Mouse (Mus musculus) spleen, embryonic (tissue): ENCODE results near the gene Cdkn1b.

Experiments used
- CTCF ChIA-PET: fragments of 350-600 bp; sonication (Branson Sonifier 250); formaldehyde crosslinking; loops from one replicate; lab custom pipeline; 2022; lab: Charles Lee

The Cdkn1b gene

DNA sequence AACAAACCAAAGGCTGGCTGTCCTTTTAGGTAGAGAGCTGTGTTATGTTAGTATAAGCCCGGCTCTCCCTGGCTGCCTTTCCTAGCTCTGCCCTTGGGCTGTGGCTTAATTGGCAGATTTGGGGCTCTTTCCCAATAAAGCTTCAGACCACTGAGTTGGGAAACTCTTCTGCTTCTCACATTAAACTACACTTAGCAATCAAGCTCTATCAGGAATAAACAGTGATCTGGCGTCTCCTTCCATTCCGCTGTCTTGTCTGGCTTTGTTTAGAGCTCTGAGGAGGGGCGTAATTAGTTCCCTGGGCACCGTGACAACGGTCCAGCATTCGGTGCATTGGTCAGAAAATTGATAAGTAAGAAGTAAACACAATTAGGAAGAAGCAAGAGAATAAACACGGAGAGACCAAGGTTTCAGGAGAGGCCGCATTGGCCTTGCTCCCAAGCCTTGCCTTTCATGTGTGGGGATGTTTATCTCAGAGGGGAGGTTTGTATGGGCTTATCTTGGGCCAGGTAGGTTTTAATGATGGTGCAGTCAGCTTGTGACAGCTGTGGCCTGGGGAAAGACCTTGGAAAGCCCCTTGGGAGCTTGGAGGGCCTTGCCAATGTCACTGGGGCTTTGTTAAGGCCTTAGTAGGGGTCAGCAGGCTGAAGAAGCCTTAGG is 41.8 kb downstream of the Cdkn1b start:
- CTCF ChIA-PET = no interaction called here

DNA sequence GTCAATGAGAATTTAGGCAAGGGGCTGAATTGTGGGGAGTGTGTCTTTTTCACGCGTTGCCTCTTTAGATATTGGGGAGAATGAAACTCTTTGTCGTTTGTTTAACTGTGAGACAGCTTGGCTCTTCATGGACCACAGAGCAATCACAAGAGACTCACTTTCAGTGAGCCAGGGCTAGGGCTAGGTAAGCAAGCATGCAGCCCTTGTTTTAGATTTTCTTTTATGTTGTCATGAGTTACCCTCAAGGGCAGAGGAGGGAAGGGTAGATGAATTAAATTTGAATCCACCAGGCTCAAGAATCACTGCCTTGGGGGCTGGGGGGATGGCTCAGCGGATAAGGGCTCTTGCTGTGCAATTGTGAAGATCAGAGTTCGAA is 42.3 kb downstream of the Cdkn1b start:
- CTCF ChIA-PET = no interaction called here

DNA sequence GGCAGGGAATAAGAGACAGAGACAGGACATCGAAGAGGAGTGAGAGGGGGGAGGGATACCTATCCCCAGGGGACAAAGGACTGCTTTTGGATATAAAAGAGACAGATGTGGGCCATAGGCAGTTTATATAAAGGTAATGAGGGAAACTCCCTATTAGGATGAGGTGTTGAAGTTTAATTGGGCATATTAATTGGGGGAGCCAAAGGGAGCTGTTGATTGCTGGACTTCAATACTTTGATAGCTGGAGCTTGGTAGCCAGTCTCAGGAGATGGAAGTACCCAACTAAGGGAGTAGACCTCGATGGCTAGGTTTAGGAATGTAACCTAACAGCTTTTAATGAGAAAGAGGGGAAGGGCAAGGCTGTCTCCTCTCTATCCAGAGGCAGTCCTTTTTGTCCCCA is 43.7 kb downstream of the Cdkn1b start:
- CTCF ChIA-PET = no interaction called here

DNA sequence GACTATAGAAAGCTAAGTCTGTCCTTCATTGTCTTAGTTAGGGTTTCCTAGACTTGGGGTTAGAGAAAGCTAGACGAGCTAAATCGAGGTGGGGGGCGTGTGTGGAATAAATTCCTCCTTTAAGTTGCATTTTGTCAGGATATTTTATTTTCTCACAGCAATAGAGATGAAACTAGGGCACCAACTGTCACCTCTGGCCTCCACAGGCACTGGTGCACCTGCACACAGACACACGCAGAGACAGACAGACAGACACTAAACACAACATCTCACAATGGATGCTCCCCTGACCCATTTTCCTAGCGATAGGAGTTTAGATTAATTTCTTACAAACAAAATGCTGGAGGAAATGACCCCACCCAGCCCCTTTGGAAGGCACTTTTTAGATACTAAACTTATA is 46.5 kb downstream of the Cdkn1b start:
- CTCF ChIA-PET = no interaction called here

DNA sequence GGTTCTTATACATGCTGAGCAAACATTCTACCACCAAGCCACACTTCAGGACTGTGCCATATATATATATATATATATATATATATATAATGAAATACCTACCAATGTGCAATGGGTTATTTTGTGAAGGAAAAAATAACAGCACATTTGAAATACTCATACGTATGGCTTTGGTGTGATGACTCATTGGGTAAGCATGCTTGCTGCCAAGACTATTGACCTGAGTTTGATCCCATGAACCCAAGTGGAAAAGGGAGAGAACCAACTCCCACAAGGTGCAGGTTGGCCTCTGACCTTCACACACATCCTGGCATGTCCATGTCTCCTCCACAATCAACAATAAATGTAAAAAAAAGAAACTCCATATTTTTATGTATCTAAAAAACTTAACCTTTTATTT is 48.1 kb downstream of the Cdkn1b start:
- CTCF ChIA-PET = no interaction called here

DNA sequence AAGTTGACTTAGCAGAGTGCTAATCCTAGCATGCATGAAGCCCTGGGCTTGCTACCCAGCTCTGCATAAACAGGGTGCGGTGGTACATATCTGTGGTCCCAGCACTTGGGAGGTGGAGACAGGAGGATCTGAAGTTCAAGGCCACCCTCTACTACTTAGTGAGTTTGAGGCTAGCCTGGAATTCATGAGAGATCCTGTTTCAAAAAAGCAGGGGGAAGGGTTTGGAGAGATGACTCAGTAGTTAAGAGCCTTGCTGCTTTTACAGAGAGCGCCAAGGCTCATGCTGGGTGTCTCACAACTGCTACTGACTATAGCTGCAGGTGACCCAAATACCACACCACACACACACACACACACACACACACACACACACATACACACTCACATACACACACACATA is 49.3 kb downstream of the Cdkn1b start:
- CTCF ChIA-PET = no interaction called here

DNA sequence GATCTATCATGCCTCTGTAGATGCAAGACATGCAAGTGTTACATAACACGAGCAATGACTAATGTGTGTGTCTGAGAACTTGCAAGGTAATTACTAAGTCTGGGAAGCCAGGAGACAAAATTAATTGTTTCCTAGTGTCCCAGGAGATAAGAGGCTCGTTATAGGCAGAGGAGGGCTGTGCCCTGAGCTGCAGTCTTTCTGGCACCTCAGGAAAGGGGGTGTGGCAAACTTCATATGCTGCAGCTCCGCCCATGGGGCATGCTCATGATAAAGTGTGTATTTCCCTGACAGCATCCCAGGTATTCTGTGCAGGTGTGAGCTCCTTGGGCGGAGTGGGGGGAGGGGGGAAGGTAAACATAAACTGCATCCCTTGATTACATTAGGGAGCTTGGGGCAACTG is 51.9 kb downstream of the Cdkn1b start:
- CTCF ChIA-PET = no interaction called here
